Mouse (Mus musculus): ENCODE data around the gene Lrmda.

- TF ChIP-seq KAT2A (conservative IDR thresholded peaks at IDR 0.05; ENCODE audit: low read depth, low read length) = no peak
- TF ChIP-seq EP300 (IDR thresholded peaks at IDR 0.05; ENCODE audit: low read depth in 1 of 2, low read length in 2 of 2) = no peak
- TF ChIP-seq POLR2A (IDR thresholded peaks at IDR 0.05; ENCODE audit: control insufficient read depth in 1 of 2, insufficient read depth in 1 of 2, low read depth in 1 of 2, low read length in 2 of 2, poor library complexity in 1 of 2) = no peak
- no peak for TF ChIP-seq ETS1 (IDR thresholded peaks at IDR 0.05; ENCODE audit: low read depth, low read length)
- no peak for TF ChIP-seq CTCF (IDR thresholded peaks at IDR 0.05 in 2 of 3, conservative IDR thresholded peaks at IDR 0.05 in 1 of 3; ENCODE audit: control insufficient read depth in 1 of 3, insufficient read depth in 1 of 3, low read depth in 2 of 3, low read length in 3 of 3, poor library complexity in 1 of 3, severe bottlenecking in 1 of 3)
These were observed 735.1 kb downstream of the Lrmda start for GRCm38 (mm10) chr14:22754633-22755032.
